Mouse (Mus musculus): ENCODE data around the gene Apc2.

- TF ChIP-seq CTCF (IDR thresholded peaks at IDR 0.05; ENCODE audit: low read depth, low read length) (no peak), POLR2A (IDR thresholded peaks at IDR 0.05; ENCODE audit: extremely low read depth, insufficient read depth, low read length) (0 out of 2 replicates have a peak, but pooled peaks have one; percentile 9)
These were observed 42.2 kb upstream of the Apc2 start for GRCm38 (mm10) chr10:80253551-80253950.
